Mouse (Mus musculus) neural tube, embryonic 14.5 days (tissue): ENCODE results near the gene Adprh. TPM values are rescaled to one million over a fixed set of nuclear protein-coding genes. Genes with fewer than 3 reads are reported as not detected.

ENCODE experiments used
- ATAC-seq: fragments of 200-750 bp; cut with Nextera tagmentation; 2 replicates; pipeline ENCODE4 v1.8.0; 2017; ENCODE audit warnings: low read depth, mild to moderate bottlenecking, moderate TSS enrichment, moderate library complexity
- H3K27ac ChIP-seq: fragments of 300-500 bp; sonication (generic); 2 replicates; pipeline ENCODE4 v1.5.1; 2014; ENCODE audit warnings: low read depth, mild to moderate bottlenecking, control low read depth, low read length, moderate library complexity, mixed read lengths
- H3K27me3 ChIP-seq: fragments of 300-500 bp; sonication (generic); 2 replicates; pipeline ENCODE4 v1.6.1; 2014; ENCODE audit warnings: low read length; ENCODE audit not compliant: control insufficient read depth, insufficient read depth
- H3K36me3 ChIP-seq: fragments of 300-500 bp; sonication (generic); 2 replicates; pipeline ENCODE4 v1.6.1; 2014; ENCODE audit warnings: low read length, mixed read lengths; ENCODE audit not compliant: control insufficient read depth, insufficient read depth
- H3K4me1 ChIP-seq: fragments of 300-500 bp; sonication (generic); 2 replicates; pipeline ENCODE4 v1.6.1; 2014; ENCODE audit warnings: low read length; ENCODE audit not compliant: control insufficient read depth, insufficient read depth
- H3K4me2 ChIP-seq: fragments of 300-500 bp; sonication (generic); 2 replicates; pipeline ENCODE4 v1.6.1; 2014; ENCODE audit warnings: mild to moderate bottlenecking, low read depth, low read length, control low read depth
- H3K4me3 ChIP-seq: fragments of 300-500 bp; sonication (generic); 2 replicates; pipeline ENCODE4 v1.5.1; 2014; ENCODE audit warnings: low read depth, low read length, control low read depth, mixed read lengths
- H3K9ac ChIP-seq: fragments of 300-500 bp; sonication (generic); replicated peaks from 2 replicates; pipeline ENCODE4 v1.6.1; 2014; ENCODE audit warnings: low read depth, mild to moderate bottlenecking, control low read depth, low read length, mixed read lengths
- H3K9me3 ChIP-seq: fragments of 300-500 bp; sonication (generic); 2 replicates; pipeline ENCODE4 v1.6.1; 2016; ENCODE audit warnings: low read length; ENCODE audit not compliant: control insufficient read depth
- WGBS: fragments of 180-500 bp; shearing (Covaris S2); extraction: QIAGEN DNeasy Blood & Tissue Kit; methylation state at CpG from one replicate; pipeline ENCODE4 v1.1.7; 2014; 5-methylcytosine and 5-hydroxymethylcytosine counted together
- polyA plus RNA-seq: library from polyadenylated mRNA; unstranded; fragments of >200 nt; fragmentation: Nextera tagmentation; extraction: Ambion mirVana; gene quantifications from 2 replicates; pipeline ENCODE4 v1.2.1, GENCODE M21; 2014

Adprh gene
- polyA plus RNA-seq, 1 experiment from 2014 or later, result 130 TPM

GRCm38 (mm10) chr16:38406708-38407107 lies 45.8 kb downstream of the Adprh start:
- Histone ChIP-seq H3K27ac (no peak overlapping the region), H3K4me1 (no peaks in the 10 kb centered on the region), H3K4me3 (no peak overlapping the region), H3K4me2 (no peak overlapping the region), H3K9ac (no peak overlapping the region), H3K9me3 (no peaks in the 10 kb centered on the region), H3K36me3 (no peaks in the 10 kb centered on the region), H3K27me3 (no peaks in the 10 kb centered on the region)
- WGBS, result 85% methylated on average over 6 of the region's 6 CpGs
- no peak for ATAC-seq

DNA sequence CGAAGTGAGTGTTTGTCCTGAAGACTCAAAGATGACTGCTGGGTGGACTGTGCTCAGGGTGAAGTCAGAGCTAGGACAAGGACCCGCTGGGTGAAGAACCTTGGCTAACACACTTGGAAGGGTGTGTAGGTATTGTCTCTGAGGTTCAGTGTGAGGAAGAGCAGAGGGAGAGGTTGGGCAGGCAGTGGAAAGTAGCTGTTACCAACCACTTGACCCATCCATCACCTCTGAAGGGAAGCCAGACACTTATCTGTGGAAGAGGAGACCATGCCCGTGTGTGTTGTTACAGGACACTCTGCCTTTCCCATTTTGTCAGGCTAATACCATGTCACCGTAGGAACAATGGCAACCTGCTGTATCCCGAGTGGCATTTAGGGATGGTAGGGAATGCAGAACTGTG lies 46.2 kb downstream of the Adprh start:
- no peaks in the 10 kb centered on the region for H3K9me3 ChIP-seq
- no peak overlapping the region for H3K9ac ChIP-seq
- no peaks in the 10 kb centered on the region for H3K27me3 ChIP-seq
- H3K4me1 ChIP-seq, result no peaks in the 10 kb centered on the region
- H3K4me3 ChIP-seq, result no peak overlapping the region
- no peaks in the 10 kb centered on the region for H3K36me3 ChIP-seq
- H3K4me2 ChIP-seq, result no peak overlapping the region
- ATAC-seq, result no peak
- no peak overlapping the region for H3K27ac ChIP-seq
- WGBS, result 76% methylated on average over 5 of the region's 5 CpGs

- Histone ChIP-seq H3K4me1 (peaks cover 11% of the 10 kb centered on the region; the same call in 1 of the 2 replicates), H3K9me3 (no peaks in the 10 kb centered on the region), H3K9ac (no peak overlapping the region), H3K27me3 (no peaks in the 10 kb centered on the region), H3K4me3 (no peak overlapping the region), H3K36me3 (no peaks in the 10 kb centered on the region), H3K27ac (no peak overlapping the region), H3K4me2 (no peak overlapping the region)
- ATAC-seq, result no peak
- 88% methylated on average over 7 of the region's 7 CpGs for whole genome bisulfite sequencing
Observed at GRCm38 (mm10) chr16:38403639-38404038, 48.9 kb downstream of the Adprh start.

GRCm38 (mm10) chr16:38401468-38401867 lies 51.0 kb downstream of the Adprh start:
- 90% methylated on average over 6 of the region's 6 CpGs for WGBS
- no peaks in the 10 kb centered on the region for H3K9me3 ChIP-seq
- no peak overlapping the region for H3K4me2 ChIP-seq
- no peak overlapping the region for H3K4me3 ChIP-seq
- H3K9ac ChIP-seq, result no peak overlapping the region
- peaks cover 11% of the 10 kb centered on the region; the same call in 1 of the 2 replicates for H3K4me1 ChIP-seq
- no peak for ATAC-seq
- H3K36me3 ChIP-seq, result no peaks in the 10 kb centered on the region
- no peak overlapping the region for H3K27ac ChIP-seq
- H3K27me3 ChIP-seq, result no peaks in the 10 kb centered on the region

DNA sequence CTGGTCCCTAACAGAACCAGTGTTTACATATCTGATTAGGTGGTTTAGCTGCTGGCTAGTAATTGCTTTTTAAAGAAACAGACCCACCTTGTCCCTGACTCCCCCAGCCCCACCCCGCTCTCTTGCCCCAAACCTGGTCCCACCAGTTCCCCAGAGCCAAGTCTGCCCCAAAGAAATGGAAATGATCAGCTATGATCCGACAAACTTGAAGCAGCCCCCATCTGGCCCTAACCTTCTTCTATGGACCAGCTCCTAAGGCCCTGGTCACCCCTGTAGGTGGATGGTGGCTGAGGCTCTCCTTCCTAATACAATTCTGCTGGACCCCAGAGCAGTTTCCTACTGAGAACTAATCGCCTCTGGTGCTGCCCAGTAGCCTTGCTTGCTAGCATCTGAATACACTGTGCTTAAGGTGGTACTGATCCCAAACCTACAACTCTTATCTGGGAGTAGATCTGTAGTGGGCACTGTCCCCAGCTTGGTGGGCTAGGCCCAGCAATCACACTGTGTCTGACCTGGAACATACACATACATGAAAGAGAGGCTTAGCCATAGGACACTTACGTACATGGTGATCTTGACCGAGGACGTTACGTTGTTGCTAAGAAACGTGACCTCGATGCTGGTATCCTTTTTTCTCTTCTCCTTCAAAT lies 52.1 kb downstream of the Adprh start:
- no peaks in the 10 kb centered on the region for H3K36me3 ChIP-seq
- H3K9ac ChIP-seq, result peak overlapping the region; percentile 26
- H3K9me3 ChIP-seq, result no peaks in the 10 kb centered on the region
- H3K27me3 ChIP-seq, result no peaks in the 10 kb centered on the region
- 83% methylated on average over 9 of the region's 9 CpGs for WGBS
- peak; percentile 33; the same call in 1 of the 2 replicates for ATAC-seq
- peak overlapping the region; percentile 45 for H3K4me2 ChIP-seq
- peak overlapping the region; percentile 76; the same call in 1 of the 2 replicates for H3K27ac ChIP-seq
- peaks cover 11% of the 10 kb centered on the region; the same call in 1 of the 2 replicates for H3K4me1 ChIP-seq
- H3K4me3 ChIP-seq, result no peak overlapping the region

DNA sequence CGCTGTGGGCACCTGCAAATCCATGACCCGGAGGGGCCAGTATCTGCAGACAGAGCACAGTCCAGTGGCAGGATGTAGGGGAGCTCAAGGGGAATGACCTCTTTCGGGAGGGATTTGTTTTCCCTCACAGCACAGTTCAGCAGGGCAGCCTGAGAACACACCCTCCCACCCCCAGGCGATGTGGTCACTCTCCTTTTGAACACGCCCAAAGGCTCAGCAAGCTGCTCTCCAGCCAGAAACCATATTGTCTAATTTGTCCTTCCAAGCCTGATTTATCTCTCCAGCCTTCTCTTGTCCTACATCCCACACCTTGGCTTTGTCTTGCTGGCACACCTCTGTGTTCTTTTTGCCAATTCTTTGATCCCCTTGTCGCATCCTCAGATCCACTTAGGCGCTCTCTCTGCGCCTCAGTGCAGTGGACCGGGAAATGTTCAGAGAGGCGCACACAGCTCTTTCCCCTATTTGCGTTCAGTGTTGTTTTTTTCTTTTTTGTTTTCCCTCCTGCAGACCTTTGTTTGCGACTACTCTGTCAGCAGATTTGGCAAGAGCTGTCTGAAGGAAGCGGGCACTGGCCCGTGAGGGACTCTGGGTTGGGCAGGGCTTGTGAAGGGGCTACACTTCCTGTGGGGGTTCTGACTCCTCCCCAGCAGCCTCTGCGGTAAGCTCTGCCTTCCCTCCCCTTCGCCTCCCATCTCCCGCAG lies 52.8 kb downstream of the Adprh start:
- no peaks in the 10 kb centered on the region for H3K36me3 ChIP-seq
- H3K4me3 ChIP-seq, result peak overlapping the region; percentile 14; the same call in 1 of the 2 replicates
- H3K4me2 ChIP-seq, result peak overlapping the region; percentile 45
- peak overlapping the region; percentile 76 for H3K27ac ChIP-seq
- ATAC-seq, result peak; percentile 96
- no peaks in the 10 kb centered on the region for H3K9me3 ChIP-seq
- H3K4me1 ChIP-seq, result peaks cover 11% of the 10 kb centered on the region; the same call in 1 of the 2 replicates
- WGBS, result 22% methylated on average over 17 of the region's 17 CpGs
- no peaks in the 10 kb centered on the region for H3K27me3 ChIP-seq
- H3K9ac ChIP-seq, result peak overlapping the region; percentile 26

- no peak overlapping the region for H3K9ac ChIP-seq
- no peak; the same call in 1 of the 2 replicates for ATAC-seq
Observed at GRCm38 (mm10) chr16:38399076-38399475, 53.4 kb downstream of the Adprh start.

DNA sequence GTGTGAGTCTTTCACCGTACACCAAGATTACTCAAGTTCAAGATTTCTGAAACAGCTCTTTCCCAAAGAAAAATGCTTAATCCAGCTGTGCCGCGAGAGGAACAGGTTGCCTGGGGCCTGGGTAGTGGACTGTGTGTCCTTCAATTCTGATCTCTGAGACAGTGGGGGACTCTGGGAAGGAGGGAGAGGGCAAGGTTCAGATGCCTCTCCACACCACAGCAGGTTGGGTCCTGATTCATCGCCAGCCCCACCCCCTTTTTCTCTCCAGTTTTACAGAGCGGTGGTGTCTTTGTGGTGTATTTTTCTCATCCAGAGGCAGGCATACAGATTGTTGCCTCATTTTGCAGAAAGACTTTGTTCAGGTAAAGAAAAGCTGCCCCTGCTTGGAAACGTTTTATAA lies 54.2 kb downstream of the Adprh start:
- no peak for ATAC-seq
- H3K4me3 ChIP-seq, result no peak overlapping the region
- H3K27me3 ChIP-seq, result no peaks in the 10 kb centered on the region
- H3K27ac ChIP-seq, result no peak overlapping the region
- H3K9ac ChIP-seq, result no peak overlapping the region
- peaks cover 11% of the 10 kb centered on the region; the same call in 1 of the 2 replicates for H3K4me1 ChIP-seq
- no peaks in the 10 kb centered on the region for H3K9me3 ChIP-seq
- no peaks in the 10 kb centered on the region for H3K36me3 ChIP-seq
- no peak overlapping the region for H3K4me2 ChIP-seq
- 94% methylated on average over 6 of the region's 6 CpGs for WGBS

More at GRCm38 (mm10) chr16:38399076-38399475, 53.4 kb downstream of the Adprh start:
- Histone ChIP-seq H3K9me3 (no peaks in the 10 kb centered on the region), H3K4me3 (no peak overlapping the region), H3K27me3 (no peaks in the 10 kb centered on the region), H3K27ac (peak overlapping the region; percentile 76), H3K4me1 (peaks cover 11% of the 10 kb centered on the region; the same call in 1 of the 2 replicates), H3K4me2 (peak overlapping the region; percentile 45), H3K36me3 (no peaks in the 10 kb centered on the region)
- WGBS, result 80% methylated on average over 3 of the region's 3 CpGs

GRCm38 (mm10) chr16:38396155-38396554 lies 56.3 kb downstream of the Adprh start:
- Histone ChIP-seq H3K27me3 (no peaks in the 10 kb centered on the region), H3K4me1 (peaks cover 11% of the 10 kb centered on the region; the same call in 1 of the 2 replicates), H3K36me3 (no peaks in the 10 kb centered on the region), H3K27ac (no peak overlapping the region), H3K4me2 (no peak overlapping the region), H3K4me3 (no peak overlapping the region), H3K9me3 (no peaks in the 10 kb centered on the region), H3K9ac (no peak overlapping the region)
- ATAC-seq, result no peak
- WGBS, result 62% methylated on average over 13 of the region's 13 CpGs
